Mouse (Mus musculus) hindbrain, embryonic 15.5 days (tissue): ENCODE results near the gene Olfr765. TPM values are rescaled to one million over a fixed set of nuclear protein-coding genes. Genes with fewer than 3 reads are reported as not detected.

Source experiments
- ATAC-seq: fragments of 200-750 bp; cut with Nextera tagmentation; 2 replicates; pipeline ENCODE4 v1.8.0; 2017; ENCODE audit warnings: low read depth, moderate number of reproducible peaks, moderate TSS enrichment; ENCODE audit not compliant: low FRiP score
- H3K27ac ChIP-seq: fragments of 300-500 bp; sonication (generic); replicated peaks from 2 replicates; pipeline ENCODE4 v1.5.1; 2015; ENCODE audit warnings: mild to moderate bottlenecking, inconsistent platforms
- H3K27me3 ChIP-seq: fragments of 300-500 bp; sonication (generic); 2 replicates; pipeline ENCODE4 v1.6.1; 2015; ENCODE audit warnings: control low read depth, inconsistent platforms
- H3K36me3 ChIP-seq: fragments of 300-500 bp; sonication (generic); 2 replicates; pipeline ENCODE4 v1.6.1; 2015; ENCODE audit warnings: control low read depth, inconsistent platforms
- H3K4me1 ChIP-seq: fragments of 300-500 bp; sonication (generic); replicated peaks from 2 replicates; pipeline ENCODE4 v1.6.1; 2015; ENCODE audit warnings: control low read depth, inconsistent platforms
- H3K4me2 ChIP-seq: fragments of 300-500 bp; sonication (generic); 2 replicates; pipeline ENCODE4 v1.6.1; 2015; ENCODE audit warnings: moderate library complexity, mild to moderate bottlenecking, inconsistent platforms
- H3K4me3 ChIP-seq: fragments of 300-500 bp; sonication (generic); 2 replicates; pipeline ENCODE4 v1.5.1; 2015; ENCODE audit warnings: mild to moderate bottlenecking, inconsistent platforms
- H3K9ac ChIP-seq: fragments of 300-500 bp; sonication (generic); 2 replicates; pipeline ENCODE4 v1.6.1; 2015; ENCODE audit warnings: inconsistent platforms
- H3K9me3 ChIP-seq: fragments of 300-500 bp; sonication (generic); 2 replicates; pipeline ENCODE4 v1.6.1; 2016; ENCODE audit warnings: control low read depth, inconsistent platforms
- WGBS: fragments of 180-500 bp; shearing (Covaris S2); methylation state at CpG from one replicate; pipeline ENCODE4 v1.1.7; 2015; 5-methylcytosine and 5-hydroxymethylcytosine counted together
- polyA plus RNA-seq: library from polyadenylated mRNA; unstranded; fragments of >200 nt; fragmentation: Nextera tagmentation; extraction: Ambion mirVana; gene quantifications from 2 replicates; pipeline ENCODE4 v1.2.1, GENCODE M21; 2015

Olfr765 gene
- polyA plus RNA-seq, 1 experiment from 2014 or later, result not detected

GRCm38 (mm10) chr10:128996523-128997040 lies 53.2 kb downstream of the Olfr765 start:
- ATAC-seq, result no peak

GRCm38 (mm10) chr10:128995796-128996195 lies 54.0 kb downstream of the Olfr765 start:
- no peak overlapping the region for H3K4me3 ChIP-seq
- no peak for ATAC-seq
- WGBS, result 92% methylated on average over 1 of the region's 1 CpGs
- H3K9ac ChIP-seq, result no peak overlapping the region
- no peak overlapping the region for H3K27ac ChIP-seq
- H3K27me3 ChIP-seq, result no peaks in the 10 kb centered on the region
- H3K4me2 ChIP-seq, result no peak overlapping the region
- H3K9me3 ChIP-seq, result no peaks in the 10 kb centered on the region
- no peaks in the 10 kb centered on the region for H3K36me3 ChIP-seq
- no peaks in the 10 kb centered on the region for H3K4me1 ChIP-seq

More at GRCm38 (mm10) chr10:128996523-128997040, 53.2 kb downstream of the Olfr765 start:
- Histone ChIP-seq H3K9me3 (no peaks in the 10 kb centered on the region), H3K4me1 (no peaks in the 10 kb centered on the region), H3K27ac (no peak overlapping the region), H3K27me3 (no peaks in the 10 kb centered on the region), H3K4me3 (no peak overlapping the region), H3K9ac (no peak overlapping the region), H3K36me3 (no peaks in the 10 kb centered on the region), H3K4me2 (no peak overlapping the region)
- WGBS, result 76% methylated on average over 4 of the region's 4 CpGs

Other genes starting within 250 kb of the Olfr765 start
- gene Dnajc14, start 245.9 kb downstream of the Olfr765 start, polyA plus RNA-seq, result 50.5 and 51.9 TPM in 2 replicates
- 17.0 and 19.9 TPM in 2 replicates for gene Tmem198b, start 245.6 kb downstream of the Olfr765 start, polyA plus RNA-seq
- 146 and 151 TPM in 2 replicates for gene Sarnp, start 232.7 kb downstream of the Olfr765 start, polyA plus RNA-seq
- 28.1 and 28.8 TPM in 2 replicates for gene Ormdl2, start 228.4 kb downstream of the Olfr765 start, polyA plus RNA-seq
- 8.6 and 8.9 TPM in 2 replicates for gene Gdf11, start 158.3 kb downstream of the Olfr765 start, polyA plus RNA-seq
- gene Cd63, start 149.0 kb downstream of the Olfr765 start, polyA plus RNA-seq, result 262 and 274 TPM in 2 replicates
- gene Rdh5, start 127.1 kb downstream of the Olfr765 start, polyA plus RNA-seq, result 20.9 and 22.1 TPM in 2 replicates
- gene Bloc1s1, start 126.0 kb downstream of the Olfr765 start, polyA plus RNA-seq, result 266 and 268 TPM in 2 replicates
- 8.9 TPM in 2 replicates for gene Itga7, start 116.2 kb downstream of the Olfr765 start, polyA plus RNA-seq
- gene Mettl7b, start 89.0 kb downstream of the Olfr765 start, polyA plus RNA-seq, result not detected in 2 replicates
- gene Olfr9, start 60.6 kb downstream of the Olfr765 start, polyA plus RNA-seq, result not detected in 2 replicates
- gene Olfr763, start 39.2 kb downstream of the Olfr765 start, polyA plus RNA-seq, result not detected in 2 replicates
- not detected in 2 replicates for gene Olfr764-ps1, start 10.1 kb downstream of the Olfr765 start, polyA plus RNA-seq
- gene Olfr766-ps1, start 19.0 kb upstream of the Olfr765 start, polyA plus RNA-seq, result not detected in 2 replicates
- gene Olfr767, start 32.9 kb upstream of the Olfr765 start, polyA plus RNA-seq, result not detected in 2 replicates
- gene Olfr768, start 49.4 kb upstream of the Olfr765 start, polyA plus RNA-seq, result not detected in 2 replicates
- gene Olfr769, start 67.9 kb upstream of the Olfr765 start, polyA plus RNA-seq, result not detected in 2 replicates
- gene Olfr770, start 89.0 kb upstream of the Olfr765 start, polyA plus RNA-seq, result not detected in 2 replicates
- not detected in 2 replicates for gene Olfr771, start 114.8 kb upstream of the Olfr765 start, polyA plus RNA-seq
- gene Olfr772, start 127.9 kb upstream of the Olfr765 start, polyA plus RNA-seq, result not detected in 2 replicates
- not detected in 2 replicates for gene Olfr773, start 137.4 kb upstream of the Olfr765 start, polyA plus RNA-seq
- not detected in 2 replicates for gene Olfr774, start 186.2 kb upstream of the Olfr765 start, polyA plus RNA-seq
- not detected in 2 replicates for gene Olfr775, start 198.4 kb upstream of the Olfr765 start, polyA plus RNA-seq
- gene Olfr776, start 209.1 kb upstream of the Olfr765 start, polyA plus RNA-seq, result not detected in 2 replicates
- gene Olfr777, start 221.5 kb upstream of the Olfr765 start, polyA plus RNA-seq, result not detected in 2 replicates